Mouse (Mus musculus): ENCODE results near the gene Tamm41.

DNA sequence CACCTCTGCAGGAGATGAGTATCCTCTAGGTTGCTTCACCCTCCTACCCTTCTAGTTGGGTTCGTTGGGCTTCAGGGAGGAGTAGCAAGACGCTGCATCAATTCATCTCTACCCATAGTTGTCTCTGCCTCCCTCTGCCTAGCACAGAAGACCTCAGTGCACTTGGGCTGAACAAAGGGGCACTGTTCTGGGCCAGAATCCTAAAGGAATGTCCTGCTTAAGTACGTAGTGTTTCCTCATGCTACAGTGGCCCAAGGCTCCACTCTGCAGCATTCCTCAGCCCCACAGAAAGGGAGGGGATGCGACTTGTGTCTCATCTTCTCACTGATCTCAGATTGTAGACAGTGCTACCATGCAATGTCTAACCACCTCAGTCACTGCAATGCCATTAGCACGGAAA lies 74.0 kb downstream of the Tamm41 start:
- TF ChIP-seq CTCF (IDR thresholded peaks at IDR 0.05; ENCODE audit: borderline replicate concordance, control insufficient read depth, extremely low read depth, insufficient read depth, low read length, poor library complexity) (no peak), POLR2A (IDR thresholded peaks at IDR 0.05; ENCODE audit: control insufficient read depth, extremely low read depth, insufficient read depth, low read length, poor library complexity) (no peak)

All from thymus, adult 2 months (tissue).